13 mouse cellular contexts compared by ENCODE assay signal in genomic region chr8:126872574-126872973, GRCm38 (mm10).
DNase-seq lines count a peak whose midpoint lies in the region; ATAC-seq and TF ChIP-seq lines count a peak whose summit lies in the region.
"Had no signal": no experiment of that assay in that cellular context is flagged by ENCODE, and none has a peak within 500 bp of the region (broad histone marks: within the 10 kb centered on the region; RNA-seq: fewer than 3 reads in every experiment).

No protein-coding gene starts in this region.

- no peak overlapping the region for H3K27ac ChIP-seq in heart, embryonic 11.5 days (ENCODE audit: low read depth, low read length)
- H3K27ac ChIP-seq in thymus, adult 2 months (ENCODE audit: control insufficient read depth, insufficient read depth, low read length), result no peak overlapping the region
- H3K27ac ChIP-seq: forebrain, embryonic 15.5 days; kidney, postnatal 0 days; limb, embryonic 12.5 days had no signal

- no peaks in the 10 kb centered on the region for H3K27me3 ChIP-seq in heart, embryonic 11.5 days (ENCODE audit: control insufficient read depth, insufficient read depth, low read length)
- H3K27me3 ChIP-seq in thymus, adult 2 months (ENCODE audit: control insufficient read depth, insufficient read depth, low read length), result no peaks in the 10 kb centered on the region
- H3K27me3 ChIP-seq: forebrain, embryonic 15.5 days; limb, embryonic 12.5 days had no signal

- no peak overlapping the region for H3K9ac ChIP-seq in heart, embryonic 11.5 days (ENCODE audit: low read depth, low read length)
- H3K9ac ChIP-seq: forebrain, embryonic 15.5 days; limb, embryonic 12.5 days had no signal

- intact Hi-C loops in heart, postnatal 25 days (cut with DNase I), result no loop called here
- intact Hi-C loops in left cerebral cortex, postnatal 25 days (cut with DNase I), result loop anchor here (10.0 kb wide), 1 partner anchor 208 kb away; no protein-coding TSS in a partner anchor

- TF ChIP-seq CTCF in thymus, adult 2 months (IDR thresholded peaks at IDR 0.05; ENCODE audit: borderline replicate concordance, control insufficient read depth, extremely low read depth, insufficient read depth, low read length, poor library complexity), result no peak

- H3K4me2 ChIP-seq in heart, embryonic 11.5 days, result no peak overlapping the region
- H3K4me2 ChIP-seq: forebrain, embryonic 15.5 days; limb, embryonic 12.5 days had no signal

- H3K4me1 ChIP-seq in heart, embryonic 11.5 days (ENCODE audit: control insufficient read depth, insufficient read depth, low read length), result peaks cover 15% of the 10 kb centered on the region; the same call in 1 of the 2 replicates
- H3K4me1 ChIP-seq in thymus, adult 2 months (replicated peaks; ENCODE audit: control insufficient read depth, insufficient read depth, low read length), result peaks cover 13% of the 10 kb centered on the region
- H3K4me1 ChIP-seq: forebrain, embryonic 15.5 days had no signal

- peak; percentile 80 for DNase-seq in heart, adult 8-10 months (ENCODE audit: low spot score)
- DNase-seq in urinary bladder, postnatal 14 days (ENCODE audit: low spot score), result peak; percentile 24
- no peak for DNase-seq in urinary bladder, adult 2 months (ENCODE audit: low spot score)
- peak; percentile 69 for DNase-seq in heart, postnatal 25 days (ENCODE audit: low spot score)
- DNase-seq in thymus, adult 2 months, result no peak
- no peak for DNase-seq in testis, postnatal 10 days (ENCODE audit: low spot score)
- DNase-seq in left cerebral cortex, postnatal 25 days (ENCODE audit: low spot score in 2 of 2), result no peak
- DNase-seq: cerebellum, postnatal 25 days; thymus, postnatal 4 days had no signal

- H3K4me3 ChIP-seq in heart, embryonic 11.5 days (ENCODE audit: low read depth, low read length), result no peak overlapping the region
- H3K4me3 ChIP-seq in thymus, adult 2 months (ENCODE audit: control insufficient read depth, insufficient read depth, low read length), result no peak overlapping the region
- H3K4me3 ChIP-seq: forebrain, embryonic 15.5 days; limb, embryonic 12.5 days had no signal

- WGBS in heart, embryonic 11.5 days (ENCODE audit: insufficient replicate concordance), result 71% methylated on average over 4 of the region's 4 CpGs
- 92% methylated on average over 4 of the region's 4 CpGs for WGBS in thymus, adult 2 months

- H3K36me3 ChIP-seq in heart, embryonic 11.5 days (ENCODE audit: control insufficient read depth, insufficient read depth, low read length), result no peaks in the 10 kb centered on the region
- no peaks in the 10 kb centered on the region for H3K36me3 ChIP-seq in thymus, adult 2 months (ENCODE audit: control insufficient read depth, insufficient read depth, low read length)
- H3K36me3 ChIP-seq: forebrain, embryonic 15.5 days; limb, embryonic 12.5 days had no signal

- no peak for ATAC-seq in heart, embryonic 11.5 days (replicated peaks; ENCODE audit: insufficient number of reproducible peaks, low FRiP score, low TSS enrichment)
- ATAC-seq: forebrain, embryonic 15.5 days had no signal

- no peaks in the 10 kb centered on the region for H3K9me3 ChIP-seq in heart, embryonic 11.5 days (replicated peaks; ENCODE audit: control insufficient read depth, low read length)
- H3K9me3 ChIP-seq: forebrain, embryonic 15.5 days; limb, embryonic 12.5 days had no signal

- no peak for TF ChIP-seq POLR2A in thymus, adult 2 months (IDR thresholded peaks at IDR 0.05; ENCODE audit: control insufficient read depth, extremely low read depth, insufficient read depth, low read length, poor library complexity)

Comparison
In these comparisons a context has a peak if more than half of its experiments do, and no peak if none do; other contexts are left out.
1. DNase-seq: peak in heart, adult 8-10 months (single experiment), urinary bladder, postnatal 14 days (single experiment) and heart, postnatal 25 days (single experiment); none in urinary bladder, adult 2 months (single experiment), thymus, adult 2 months (single experiment), testis, postnatal 10 days (single experiment) and left cerebral cortex, postnatal 25 days (0 of 2).